Mouse (Mus musculus) 3134 (cell line): ENCODE measurements at regions not wholly inside any gene's neighbourhood (a gene's known extent, or its start where the extent isn't known, plus 50 kb on each side); places are given as distances from the start of the nearest gene placed in this dataset.

Source experiments
- DNase-seq: peaks from one replicate; pipeline ENCODE4 v3.0.0-alpha.2; 2011; ENCODE audit warnings: low spot score; ENCODE audit not compliant: insufficient read length; ENCODE audit errors: extremely low read depth

DNA sequence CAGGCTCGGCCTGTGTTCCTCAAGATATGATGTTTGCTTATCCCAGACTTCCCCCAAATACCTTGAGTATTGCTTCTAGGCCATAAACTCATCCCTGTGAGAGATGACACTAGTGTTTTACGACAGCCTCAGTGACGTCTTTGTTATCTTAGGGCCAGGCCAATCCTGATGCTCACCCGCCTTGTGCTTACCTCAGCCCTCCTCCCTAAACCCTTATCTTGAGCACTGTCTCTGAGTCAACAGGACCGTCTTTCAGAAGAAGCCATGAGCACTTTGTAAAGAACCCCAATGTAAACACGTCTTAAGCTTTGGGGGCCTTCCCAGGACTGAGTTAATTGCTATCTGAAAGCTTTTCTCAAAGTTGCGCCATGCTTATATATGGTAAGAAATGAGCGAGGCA, 212.3 kb upstream of the Prickle1 start:
- DNase-seq: no peak

DNA sequence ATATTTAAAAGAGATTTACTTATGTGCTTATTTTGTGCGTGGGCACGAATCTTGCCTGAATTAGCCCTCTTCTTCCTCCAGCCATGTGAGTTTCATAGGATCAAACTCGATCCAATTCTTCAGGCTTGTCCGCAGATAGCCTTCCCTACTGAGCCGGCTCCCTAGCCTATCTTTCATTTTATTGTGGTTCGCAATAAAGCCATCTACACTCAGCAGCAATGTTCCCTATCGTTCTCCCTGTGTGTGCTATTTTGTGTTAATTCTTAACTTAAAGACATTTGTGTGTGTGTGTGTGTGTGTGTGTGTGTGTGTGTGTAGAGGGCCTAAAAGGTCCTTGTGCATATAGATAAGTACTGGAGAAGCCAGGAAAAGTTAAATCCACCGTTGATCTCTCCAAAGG, 211.8 kb upstream of the Prickle1 start:
- no peak for DNase-seq

GRCm38 (mm10) chr15:93804703-93805102, 209.0 kb upstream of the Prickle1 start:
- no peak for DNase-seq

DNA sequence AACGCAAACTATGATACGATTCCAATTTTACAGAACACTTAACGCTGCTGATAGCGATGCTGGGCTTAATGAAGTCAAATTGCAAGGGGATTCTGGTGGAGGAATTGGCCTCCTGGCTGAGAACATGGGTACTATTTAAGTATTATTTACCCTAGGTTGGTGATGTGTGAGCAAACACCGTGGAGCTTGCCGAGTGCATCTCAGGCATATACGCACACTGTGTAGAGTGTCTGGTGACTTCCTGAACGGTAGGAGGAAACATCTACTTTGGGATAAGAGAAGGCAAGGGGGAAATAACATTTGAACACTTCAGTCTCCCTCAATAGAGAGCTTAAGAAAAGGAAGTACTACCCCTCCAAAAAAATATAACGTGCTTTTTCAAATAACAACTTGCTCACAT, 194.8 kb upstream of the Prickle1 start:
- no peak for DNase-seq

DNA sequence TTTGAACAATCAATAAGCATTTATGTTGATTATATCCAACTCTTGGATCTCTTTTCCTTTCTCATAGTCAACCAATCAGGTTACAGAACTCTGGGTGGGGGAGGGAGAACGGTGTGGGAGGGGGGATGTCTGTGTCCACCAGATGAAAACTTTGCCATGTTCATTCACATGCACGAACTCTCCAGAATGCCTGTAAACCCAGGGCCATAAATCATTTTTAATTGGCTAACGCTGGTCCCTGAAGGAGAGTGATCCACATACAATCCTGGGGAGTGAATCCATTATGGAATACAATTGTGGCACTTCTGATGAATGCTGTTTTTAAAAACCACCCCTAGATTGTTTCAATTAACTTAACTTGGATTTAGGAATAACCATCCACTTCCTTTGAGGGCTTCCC, 194.1 kb upstream of the Prickle1 start:
- DNase-seq: no peak

DNA sequence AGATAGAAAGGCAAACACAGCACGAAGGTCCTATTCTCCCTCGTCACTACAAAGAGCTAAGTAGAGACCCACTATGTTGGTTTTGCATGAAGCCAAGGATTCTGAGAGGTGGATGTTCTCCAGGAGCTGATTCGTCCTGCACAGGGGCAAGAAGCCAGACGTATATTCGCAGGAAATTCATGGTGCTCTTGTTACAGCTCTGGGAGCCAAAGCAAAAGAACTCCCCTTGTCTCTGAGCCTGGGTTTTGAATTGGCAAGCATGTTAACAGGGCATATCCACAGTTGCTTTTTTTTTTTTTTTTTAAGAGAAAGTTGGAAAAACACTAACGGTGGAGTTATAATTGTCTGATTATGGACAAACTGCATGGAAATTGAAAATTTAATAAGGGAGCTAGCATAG, 191.7 kb upstream of the Prickle1 start:
- no peak for DNase-seq

- DNase-seq: no peak
Observed at GRCm38 (mm10) chr15:93785846-93786412, 190.2 kb upstream of the Prickle1 start.

- no peak for DNase-seq
Observed at GRCm38 (mm10) chr15:93783736-93784135, 188.0 kb upstream of the Prickle1 start.

DNA sequence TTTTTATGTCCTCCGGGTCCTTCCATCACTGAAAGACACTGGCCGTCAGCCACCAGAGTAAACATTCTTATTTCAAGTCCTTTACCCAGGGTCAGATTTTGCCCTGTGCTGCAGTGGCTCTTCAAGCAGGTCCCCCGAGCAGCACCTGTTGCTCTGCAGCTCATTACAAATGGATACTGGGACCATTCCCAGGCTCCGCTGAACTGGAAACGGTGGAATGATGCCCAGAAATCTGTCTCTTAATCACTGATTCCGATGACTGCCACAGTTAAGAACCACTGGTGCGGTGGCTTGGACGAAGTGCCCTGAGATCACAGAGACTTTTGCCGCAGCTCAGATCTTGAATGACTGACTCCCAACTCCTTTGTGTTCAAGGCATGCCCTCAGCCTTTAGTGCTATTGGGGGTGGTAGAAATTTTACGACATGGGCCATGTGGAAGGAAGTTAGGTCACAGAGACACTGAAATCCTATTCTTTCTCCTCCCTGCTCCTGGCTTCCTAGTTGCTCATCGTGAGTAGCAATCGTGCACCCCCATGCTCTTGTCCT, 179.6 kb upstream of the Prickle1 start:
- no peak for DNase-seq

DNA sequence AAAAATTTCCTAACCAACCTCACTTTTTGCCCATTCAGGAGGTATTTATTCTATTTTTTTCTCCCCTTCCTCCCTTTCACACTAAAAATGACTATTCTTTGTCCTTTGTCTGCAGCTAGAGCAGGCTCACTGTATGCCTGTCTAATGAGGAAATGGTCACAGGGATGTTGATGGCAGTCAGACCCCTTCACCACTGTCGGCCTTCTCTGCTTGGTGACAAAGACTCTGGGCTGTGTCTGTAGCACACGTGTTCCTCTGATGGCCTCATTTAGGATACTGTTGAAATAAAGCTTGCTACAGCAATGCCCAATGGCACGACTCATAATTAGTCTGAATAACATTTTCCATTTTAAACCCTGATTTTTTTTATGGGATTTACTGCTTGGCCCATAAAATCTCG, 178.6 kb upstream of the Prickle1 start:
- DNase-seq: no peak

DNA sequence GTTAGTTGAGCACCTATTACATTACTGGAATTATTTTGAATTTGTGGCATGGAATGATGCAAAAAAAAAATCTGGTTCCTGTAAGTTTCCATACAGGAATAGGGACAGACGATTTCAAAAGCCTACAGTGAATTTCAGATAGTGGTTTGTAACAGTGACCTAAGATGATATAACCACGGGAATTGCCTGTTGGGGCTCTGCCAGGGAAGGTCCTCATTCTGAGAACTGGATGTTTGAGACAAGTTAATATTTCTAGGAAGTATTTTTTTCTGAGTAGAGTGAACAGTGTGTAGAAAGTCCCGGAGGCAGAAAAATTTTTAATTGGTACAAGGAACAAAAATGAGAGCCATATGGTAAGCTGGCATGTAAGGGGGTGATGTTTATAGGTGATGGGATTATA, 171.3 kb upstream of the Prickle1 start:
- DNase-seq: no peak

DNA sequence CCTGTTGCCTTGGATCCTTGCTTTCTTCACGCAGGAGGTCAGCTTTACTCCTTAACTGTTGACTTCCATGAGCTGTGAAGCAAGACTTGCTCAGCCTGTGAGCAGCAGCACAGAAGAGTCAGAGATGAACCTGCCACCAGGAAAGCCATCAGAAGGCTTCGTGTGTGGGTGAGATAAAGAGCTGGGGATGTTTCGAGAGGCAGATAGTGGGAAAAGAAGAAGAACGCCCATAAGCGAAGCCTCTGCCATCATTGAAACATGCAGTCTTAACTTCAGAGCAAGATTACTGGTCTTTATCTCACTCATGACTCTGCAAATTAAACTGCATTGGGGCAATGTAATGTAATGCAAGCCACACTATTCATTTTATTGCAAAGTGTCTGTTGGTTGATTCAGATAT, 167.4 kb upstream of the Prickle1 start:
- no peak for DNase-seq

- no peak for DNase-seq
Observed at GRCm38 (mm10) chr15:93758204-93758836, 162.6 kb upstream of the Prickle1 start.

DNA sequence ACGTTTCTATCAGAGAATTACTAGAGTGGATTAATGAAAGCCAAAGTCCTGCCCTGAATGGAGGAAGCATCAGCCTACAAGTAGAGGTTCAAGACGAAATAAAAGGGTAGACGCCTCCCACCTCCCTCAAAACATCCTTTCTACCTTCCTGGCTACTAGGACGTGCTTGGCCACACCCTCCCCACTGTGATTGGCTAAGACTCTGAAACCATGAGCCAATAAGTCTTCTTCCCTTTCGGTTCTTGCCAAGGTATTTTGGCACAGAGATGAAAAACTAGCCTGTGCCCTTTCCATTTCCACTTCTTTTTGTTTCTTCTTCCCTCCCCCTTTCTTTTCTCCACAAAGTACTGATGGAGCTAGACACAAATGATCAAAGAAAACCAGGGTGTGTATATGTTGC, 160.3 kb upstream of the Prickle1 start:
- no peak for DNase-seq

GRCm38 (mm10) chr15:93751817-93752216, 156.1 kb upstream of the Prickle1 start:
- DNase-seq: no peak

DNA sequence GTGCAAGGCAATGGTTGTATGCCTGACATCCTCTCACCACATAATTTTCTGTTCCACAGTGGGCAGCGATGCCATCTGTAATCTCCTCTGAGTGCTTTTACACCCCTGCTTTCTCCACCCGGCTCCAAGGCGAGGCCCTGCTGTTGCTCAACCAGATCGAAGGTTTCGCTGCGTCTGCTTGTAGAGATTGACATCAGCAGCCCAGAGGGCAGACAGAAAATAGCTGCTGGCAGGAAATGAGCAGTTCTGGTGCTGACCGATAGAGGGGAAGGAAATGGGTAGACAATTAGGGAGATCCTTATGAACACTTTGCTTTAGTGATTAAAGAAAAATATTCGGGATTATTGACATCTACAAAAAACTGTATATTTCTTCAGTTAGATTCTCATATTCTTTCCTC, 155.3 kb upstream of the Prickle1 start:
- no peak for DNase-seq

GRCm38 (mm10) chr15:93744191-93744945, 148.7 kb upstream of the Prickle1 start:
- peak; percentile 24 for DNase-seq

DNA sequence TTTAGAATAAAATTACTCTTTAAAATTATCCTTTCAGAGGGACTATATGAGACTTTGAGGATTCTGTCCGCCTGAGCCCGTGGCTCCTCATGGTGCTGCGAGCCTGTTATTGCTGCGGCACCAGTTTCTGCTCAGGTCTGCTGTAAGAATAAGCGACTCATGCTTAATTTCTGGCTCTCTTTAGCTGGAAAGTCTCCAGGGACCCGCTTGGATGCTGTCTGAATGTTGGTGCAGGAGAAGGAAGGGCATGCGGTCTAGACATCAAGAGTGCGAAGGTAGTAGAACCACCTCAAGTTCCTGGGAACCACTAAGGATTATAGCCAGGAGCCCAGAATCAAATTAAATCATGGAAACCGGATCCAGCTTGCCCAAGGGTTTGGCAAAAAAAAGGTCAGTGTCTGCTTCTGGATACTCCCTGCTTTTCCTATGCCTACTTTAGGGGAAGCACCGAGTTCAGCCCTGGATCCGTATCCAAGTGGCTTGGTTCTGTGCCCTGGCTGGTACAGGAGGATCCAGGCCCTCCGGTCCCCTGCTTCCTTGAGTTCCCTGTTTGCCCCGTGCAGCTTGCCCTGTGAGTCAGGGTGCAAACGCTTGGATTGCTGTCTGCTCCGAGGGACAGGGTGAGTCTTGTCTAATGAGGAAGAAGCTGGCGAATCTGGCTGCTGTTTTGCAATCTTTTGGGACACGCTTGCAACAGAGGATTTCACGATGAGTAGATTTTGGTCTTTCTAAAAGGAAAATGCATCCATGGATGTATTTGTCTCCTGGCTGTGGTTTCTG, 138.2 kb upstream of the Prickle1 start:
- DNase-seq: peak; percentile 46

- no peak for DNase-seq
Observed at GRCm38 (mm10) chr15:93732825-93733224, 137.1 kb upstream of the Prickle1 start.

GRCm38 (mm10) chr15:93731161-93731560, 135.5 kb upstream of the Prickle1 start:
- DNase-seq: no peak

- DNase-seq: no peak
Observed at GRCm38 (mm10) chr15:93715443-93715842, 119.8 kb upstream of the Prickle1 start.
